Mouse (Mus musculus) WW6 (cell line): ENCODE results near the gene Pcyox1.
"Not testable (repeated sequence)": the region's sequence is repeated elsewhere in the genome, so short reads cannot be mapped to it uniquely, and the experiment has no call there.

ENCODE experiments used
- DNase-seq: peaks from one replicate; pipeline ENCODE4 v3.0.0-alpha.2; 2013; ENCODE audit warnings: low read depth, low spot score

The Pcyox1 gene

DNA sequence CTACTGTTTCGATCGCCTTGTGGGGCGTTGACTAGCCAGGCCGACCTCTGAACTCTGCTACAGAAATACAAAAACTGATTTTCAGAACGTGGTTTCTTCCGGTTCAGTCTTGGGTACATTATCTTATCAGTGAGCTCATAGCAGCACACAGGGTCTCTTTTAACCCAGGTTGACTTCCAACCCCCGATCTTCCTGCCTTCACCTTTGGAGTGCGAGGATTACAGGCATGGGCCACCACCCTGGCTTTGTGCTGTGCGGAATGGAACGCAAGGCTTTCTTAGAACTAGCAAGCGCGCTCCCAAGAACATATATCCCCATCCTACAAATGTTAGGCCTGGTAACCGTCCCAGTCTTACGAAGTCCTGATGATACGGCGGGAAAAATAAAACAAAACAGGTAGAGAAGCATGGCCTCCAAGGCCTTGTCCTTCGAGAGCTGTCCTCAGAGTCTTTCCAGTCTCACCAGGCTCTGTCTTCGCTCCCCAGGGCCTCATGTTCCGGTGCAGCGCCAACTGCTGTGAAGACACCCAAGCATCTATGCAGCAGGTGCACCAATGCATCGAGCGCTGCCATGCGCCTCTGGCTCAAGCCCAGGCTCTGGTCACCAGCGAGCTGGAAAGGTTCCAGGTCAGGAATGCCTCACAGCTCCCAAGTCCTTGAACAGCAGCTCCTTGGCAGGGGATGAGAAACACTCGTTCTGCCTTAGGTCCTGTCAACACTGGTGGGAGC lies 30.7 kb downstream of the Pcyox1 start:
- DNase-seq = no peak

GRCm38 (mm10) chr6:86365371-86366124 lies 31.4 kb downstream of the Pcyox1 start, which contains the start of gene Fam136a:
TSS of gene Fam136a (plus strand) at chr6:86365646.
- DNase-seq = peak; percentile 97

GRCm38 (mm10) chr6:86364442-86365141 lies 32.4 kb downstream of the Pcyox1 start:
- DNase-seq = no peak

DNA sequence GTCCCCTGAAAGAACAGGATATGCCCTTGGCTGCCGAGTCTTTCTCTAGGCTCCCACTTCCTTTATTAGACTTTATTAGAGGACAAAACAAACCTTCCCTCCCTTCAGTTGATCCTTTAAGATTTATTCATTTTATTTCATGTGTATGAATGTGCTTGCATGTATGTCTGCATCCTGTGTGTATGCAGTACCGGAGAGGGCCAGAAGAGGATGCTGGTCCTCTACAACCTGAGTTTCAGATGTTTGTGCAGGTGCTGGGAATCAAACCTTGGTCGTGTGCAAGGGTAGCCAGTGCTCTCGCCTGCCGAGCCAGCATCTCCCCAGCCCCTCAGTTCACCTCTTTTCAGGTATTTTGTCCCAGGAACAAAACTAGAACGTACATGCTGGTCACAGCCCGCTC lies 35.6 kb downstream of the Pcyox1 start:
- DNase-seq = no peak

GRCm38 (mm10) chr6:86360691-86361090 lies 36.3 kb downstream of the Pcyox1 start:
- no peak for DNase-seq

DNA sequence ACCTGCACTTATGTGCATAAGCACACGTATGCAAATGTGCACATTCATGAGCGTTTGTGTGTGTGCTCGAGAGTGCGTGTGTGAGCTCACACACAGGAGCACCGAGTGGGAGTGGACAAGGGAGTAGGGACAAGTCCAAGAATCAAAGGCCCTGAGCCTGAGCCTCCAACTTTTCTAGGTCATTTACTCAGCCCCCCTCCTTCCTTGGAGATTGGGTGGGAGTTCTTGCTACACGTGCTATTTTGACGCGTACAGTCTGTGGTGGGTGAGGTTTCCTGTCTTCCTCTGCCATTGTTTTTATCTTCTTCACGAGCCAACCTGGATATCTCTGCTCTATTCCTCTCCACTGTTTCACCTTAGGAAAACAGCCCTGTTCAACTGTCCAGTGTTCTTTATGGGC lies 40.0 kb downstream of the Pcyox1 start:
- no peak for DNase-seq

DNA sequence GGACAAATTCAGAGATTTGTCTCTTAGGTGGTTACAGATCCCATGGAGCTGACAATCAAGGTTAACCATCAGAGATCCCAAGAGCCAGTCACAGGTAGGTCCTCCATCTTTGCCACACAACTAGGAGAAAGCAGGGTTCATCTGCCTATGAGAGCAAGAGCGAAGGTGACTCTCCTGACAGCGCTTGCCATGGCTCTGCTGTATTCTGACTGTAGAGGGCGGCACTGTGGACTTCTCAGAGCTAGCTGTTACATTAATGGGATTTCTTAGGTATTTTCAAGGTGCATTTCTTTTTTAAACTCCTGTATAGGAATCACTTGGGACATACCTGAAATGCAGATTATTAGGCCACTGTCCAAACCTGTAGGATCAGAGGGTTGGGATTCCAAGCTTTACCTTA lies 42.0 kb downstream of the Pcyox1 start:
- DNase-seq = no peak

DNA sequence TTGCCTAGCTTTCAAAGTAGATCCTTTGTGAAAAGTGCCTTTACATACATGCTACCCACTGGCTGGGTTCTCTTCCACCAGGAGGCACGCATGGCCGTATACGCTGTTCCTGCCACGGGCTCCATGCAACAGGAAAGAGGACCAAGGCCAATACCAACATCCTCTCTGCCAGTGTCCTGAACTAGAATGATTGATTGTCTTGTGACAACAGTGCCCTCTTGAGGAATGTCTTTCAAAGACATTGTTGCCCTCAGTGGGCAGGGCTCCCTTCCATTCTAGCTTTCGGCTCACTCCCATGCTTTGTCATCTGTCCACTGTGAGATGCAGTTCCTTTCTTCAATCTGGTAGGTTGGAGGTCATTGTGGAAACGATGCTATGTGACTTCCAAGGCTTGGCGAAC lies 47.7 kb downstream of the Pcyox1 start:
- DNase-seq = no peak

GRCm38 (mm10) chr6:86346063-86346462 lies 50.9 kb downstream of the Pcyox1 start:
- no peak for DNase-seq

DNA sequence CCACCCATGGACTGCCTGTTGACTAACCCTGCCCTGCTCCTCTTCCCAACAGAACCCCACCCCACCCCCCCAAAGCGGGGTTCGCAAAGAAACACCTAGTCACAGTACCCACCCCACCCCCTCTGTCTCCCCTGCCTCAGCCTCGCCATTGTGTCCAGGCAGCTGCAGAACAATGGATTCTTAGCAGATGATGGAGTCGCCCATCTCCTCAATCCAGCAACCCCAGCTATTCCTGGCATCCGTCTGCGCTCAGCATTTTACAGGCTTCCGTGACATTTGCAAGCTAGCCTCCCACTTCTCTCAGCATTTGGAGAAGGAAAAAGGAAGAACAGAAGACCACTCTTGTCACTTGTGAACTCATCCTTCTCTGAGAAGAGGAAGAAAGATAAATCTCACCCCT lies 53.3 kb downstream of the Pcyox1 start:
- no peak for DNase-seq

DNA sequence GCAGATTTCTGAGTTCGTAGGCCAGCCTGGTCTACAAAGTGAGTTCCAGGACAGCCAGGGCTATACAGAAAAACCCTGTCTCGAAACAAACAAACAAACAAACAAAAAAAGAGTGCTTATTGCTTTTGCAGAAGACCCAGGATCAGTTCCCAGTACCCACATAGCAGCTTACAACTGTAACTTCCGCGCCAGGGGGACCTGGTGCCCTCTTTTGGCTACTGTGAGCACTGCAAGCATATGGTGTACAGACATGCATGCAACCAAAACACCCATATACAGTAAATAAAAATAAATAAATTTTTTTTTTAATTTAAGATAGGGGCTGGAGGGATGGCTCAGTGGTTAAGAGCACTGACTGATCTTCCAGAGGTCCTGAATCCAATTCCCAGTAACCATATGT lies 60.6 kb downstream of the Pcyox1 start:
- DNase-seq = not testable (repeated sequence)
